ENCODE assay signal across 17 mouse cellular contexts in genomic region chr1:178791266-178791665, GRCm38 (mm10).
"Had no signal": no experiment of that assay in that cellular context is flagged by ENCODE, and none has a peak within 500 bp of the region (broad histone marks: within the 10 kb centered on the region; RNA-seq: fewer than 3 reads in every experiment).

No protein-coding gene starts in this region.

- H3K4me2 ChIP-seq: limb, embryonic 15.5 days; liver, embryonic 12.5 days; lung, embryonic 14.5 days; midbrain, embryonic 11.5 days; neural tube, embryonic 13.5 days had no signal

- DNase-seq: kidney, postnatal 10 days; kidney, postnatal 4 days; left cerebral cortex, postnatal 4 days; lung, postnatal 10 days; lung, postnatal 4 days; retina, postnatal 1 day; right cerebral cortex, postnatal 4 days; spleen, adult 18-20 months; thymus, adult 2 months; thymus, postnatal 25 days had no signal

- H3K4me3 ChIP-seq: layer of hippocampus, adult 2 months; limb, embryonic 15.5 days; liver, embryonic 12.5 days; neural tube, embryonic 13.5 days had no signal

- H3K4me1 ChIP-seq: limb, embryonic 15.5 days; liver, embryonic 12.5 days had no signal

- H3K27me3 ChIP-seq: limb, embryonic 15.5 days; liver, embryonic 12.5 days; neural tube, embryonic 13.5 days had no signal

- ATAC-seq: liver, embryonic 12.5 days; midbrain, embryonic 16.5 days had no signal

- H3K9ac ChIP-seq: limb, embryonic 15.5 days; liver, embryonic 12.5 days; lung, embryonic 14.5 days; neural tube, embryonic 13.5 days had no signal

- H3K27ac ChIP-seq: layer of hippocampus, adult 2 months; limb, embryonic 15.5 days; liver, embryonic 12.5 days; neural tube, embryonic 13.5 days had no signal

- H3K36me3 ChIP-seq: limb, embryonic 15.5 days; liver, embryonic 12.5 days; neural tube, embryonic 13.5 days had no signal

- H3K9me3 ChIP-seq: limb, embryonic 15.5 days; liver, embryonic 12.5 days; neural tube, embryonic 13.5 days had no signal
